Mouse (Mus musculus): ENCODE data around the gene Kbtbd12.

DNA sequence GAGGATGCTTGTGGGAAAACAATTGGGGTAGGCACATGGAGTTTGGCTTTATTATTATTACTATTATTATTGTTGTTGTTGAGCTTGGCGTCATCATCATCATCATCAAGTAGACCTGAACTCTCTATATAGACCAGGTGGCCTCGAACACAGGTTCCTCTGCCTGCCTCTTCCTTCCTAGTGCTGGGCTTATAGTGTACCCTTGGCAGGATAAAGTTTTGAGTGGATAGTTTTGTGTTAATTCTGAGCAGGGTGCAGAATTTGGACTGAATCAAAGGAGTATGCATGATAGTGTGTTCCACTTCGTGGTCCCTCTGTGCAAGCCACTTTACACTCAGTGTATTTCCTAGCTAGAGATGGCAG is 137.4 kb downstream of the Kbtbd12 start:
- TF ChIP-seq POLR2A (IDR thresholded peaks at IDR 0.05; ENCODE audit: extremely low read depth, insufficient read depth, low read length) (no peak), CTCF (IDR thresholded peaks at IDR 0.05; ENCODE audit: low read depth, low read length) (no peak)

Data from liver, adult 2 months (tissue).